Mouse (Mus musculus): ENCODE measurements around the gene Pard3b.

The Pard3b gene

DNA sequence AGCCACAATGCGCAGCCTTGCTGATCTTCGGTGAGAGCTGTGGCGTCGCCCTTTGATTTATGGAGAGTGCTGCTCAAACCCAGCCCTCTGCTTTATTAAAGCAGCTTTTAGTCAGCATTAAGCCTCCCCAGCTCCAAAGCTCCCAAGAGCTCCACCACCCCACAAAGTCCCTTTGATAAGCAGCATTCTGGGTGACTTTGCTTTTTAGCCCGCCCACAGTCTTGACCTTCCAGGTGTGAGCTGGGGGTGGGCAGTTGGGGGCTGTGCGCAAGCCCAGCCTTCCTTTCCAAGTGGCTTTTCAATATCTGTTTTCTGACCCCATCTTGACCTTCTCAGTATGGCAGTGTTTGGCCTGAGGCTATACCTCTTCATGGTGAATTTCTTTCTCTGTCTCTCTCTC lies 1009.5 kb downstream of the Pard3b start:
- no peak for DNase-seq

DNA sequence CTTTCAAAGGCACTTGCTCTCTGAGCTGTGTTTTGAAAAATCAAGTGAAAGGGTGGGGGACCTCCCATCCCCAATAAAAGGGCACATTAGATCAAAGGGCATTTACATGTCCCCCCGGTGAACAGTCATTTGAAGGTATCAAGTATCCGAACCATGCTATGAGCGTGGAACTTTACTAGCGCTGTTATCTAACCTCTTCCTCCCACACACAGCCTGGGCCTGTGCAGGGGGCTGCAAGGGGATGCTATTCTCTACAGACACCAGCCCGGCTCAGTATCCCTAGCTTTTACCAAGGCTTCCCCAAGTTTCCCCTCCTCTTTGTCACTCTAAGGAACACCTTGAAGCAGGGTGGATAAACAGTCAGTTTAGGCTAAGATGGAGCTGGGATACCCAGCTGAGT lies 1010.0 kb downstream of the Pard3b start:
- no peak for DNase-seq

DNA sequence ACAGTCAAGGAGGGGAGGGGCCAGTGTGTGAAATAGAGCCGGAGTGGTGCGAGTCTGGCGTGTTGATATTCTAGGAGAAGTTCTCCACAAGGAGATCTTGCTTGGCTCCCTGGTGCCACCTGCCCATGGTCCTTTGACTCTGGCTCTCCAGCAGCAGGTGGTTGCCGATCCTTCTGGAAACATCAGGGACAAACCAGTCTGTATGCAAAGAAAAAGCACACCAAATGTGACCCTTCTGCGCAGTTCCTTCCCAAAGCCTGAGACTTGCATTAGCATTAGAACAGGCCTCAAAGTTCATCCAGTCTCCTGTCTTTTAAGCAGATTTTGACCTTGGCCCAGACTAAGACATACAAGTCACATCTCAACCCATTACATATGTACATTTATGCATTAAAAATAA lies 1011.9 kb downstream of the Pard3b start:
- DNase-seq, result no peak

DNA sequence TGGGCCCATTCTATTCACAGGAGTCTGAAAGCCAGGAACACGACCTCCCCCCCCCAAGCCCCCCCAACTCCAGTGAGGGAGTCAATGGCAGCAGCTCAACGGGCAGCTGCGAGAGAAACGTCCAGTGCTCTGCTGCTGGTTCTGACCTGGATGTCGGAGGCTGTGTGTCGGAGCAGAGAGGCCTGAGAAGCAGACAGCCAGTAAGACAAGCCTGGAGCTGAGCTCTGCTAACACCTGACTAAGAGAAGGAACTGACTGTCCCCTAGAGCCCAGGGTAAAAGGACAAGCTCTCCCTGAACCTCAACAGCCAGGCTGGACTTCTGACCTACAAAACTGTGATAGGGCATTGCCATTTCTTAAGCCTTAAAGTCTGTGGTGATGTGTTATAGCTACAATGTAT lies 1015.8 kb downstream of the Pard3b start:
- no peak for DNase-seq

DNA sequence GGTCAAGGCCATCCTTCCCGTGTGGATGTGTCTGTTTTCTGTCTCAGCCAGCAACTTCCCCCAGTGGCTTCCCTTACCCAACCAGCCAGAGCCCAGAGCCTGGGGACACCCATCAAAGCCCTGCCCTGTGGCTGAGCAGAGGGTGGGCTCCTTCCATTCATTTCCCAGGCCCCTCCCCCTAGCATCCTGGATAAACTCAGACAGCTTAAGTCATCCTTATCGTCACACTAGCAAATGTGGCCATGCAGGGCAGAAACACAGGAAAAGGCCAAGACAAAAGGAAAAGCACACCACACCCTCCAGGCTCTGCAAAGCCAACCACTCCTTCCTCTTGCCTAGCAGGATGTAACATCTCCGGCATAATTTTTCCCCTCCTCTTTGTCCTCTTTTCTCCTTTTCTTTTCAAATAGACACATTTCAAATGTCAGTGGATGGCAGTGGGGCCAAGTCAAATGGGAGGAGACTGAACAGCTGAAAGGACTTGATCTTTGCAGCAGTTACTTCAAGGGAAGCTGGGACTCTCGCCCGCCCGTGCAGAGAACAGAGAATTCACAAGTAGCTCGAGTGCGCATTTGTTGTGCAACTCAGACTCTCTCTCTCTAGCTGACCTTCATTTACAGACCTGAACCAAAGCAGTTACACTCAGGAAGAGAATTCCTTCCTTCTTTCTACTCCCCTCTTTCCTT lies 1026.5 kb downstream of the Pard3b start:
- DNase-seq, result no peak

DNA sequence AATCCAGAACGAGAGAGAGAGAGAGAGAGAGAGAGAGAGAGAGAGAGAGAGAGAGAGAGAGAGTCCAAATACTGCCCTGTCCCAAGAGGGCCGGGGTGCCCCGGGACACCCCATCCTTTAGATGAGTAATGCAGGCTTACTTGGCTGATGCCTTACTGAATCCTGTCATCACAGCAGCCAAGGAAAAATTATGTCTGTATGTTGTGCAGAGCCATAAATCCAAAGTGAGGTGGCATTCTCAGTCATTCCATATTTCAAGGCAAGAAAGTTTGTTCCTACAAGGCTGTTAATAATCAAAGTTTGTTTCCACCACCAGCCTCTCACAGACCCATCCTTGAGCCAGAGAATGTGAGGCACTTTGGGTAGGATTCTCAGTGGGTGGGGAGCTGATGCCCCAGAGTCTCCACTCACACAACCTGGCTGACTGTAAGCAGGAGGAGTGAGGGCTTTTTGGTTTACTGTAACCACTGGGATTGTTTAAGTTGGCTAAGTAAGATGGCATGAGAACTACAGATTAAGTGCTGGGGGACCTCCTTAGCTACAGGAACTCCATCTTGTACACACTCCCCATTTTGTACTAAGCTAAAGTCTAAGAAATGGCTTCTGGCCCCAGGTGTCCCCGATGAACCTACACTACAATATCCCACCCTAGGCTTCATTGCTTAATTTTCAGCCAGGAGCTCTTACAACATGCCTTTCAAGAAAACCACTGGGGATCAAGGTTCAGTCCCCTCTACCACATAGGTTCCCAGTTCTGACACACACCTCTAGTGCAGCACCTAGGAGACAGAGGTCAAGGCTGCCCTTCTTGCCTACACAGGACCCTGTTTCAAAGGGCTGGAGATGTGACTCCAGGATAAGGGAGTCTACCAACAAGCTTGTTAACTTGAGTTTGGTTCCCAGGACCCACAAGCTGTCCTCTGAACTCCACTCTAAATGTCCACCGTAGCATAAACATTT lies 1027.4 kb downstream of the Pard3b start:
- DNase-seq, result no peak

DNA sequence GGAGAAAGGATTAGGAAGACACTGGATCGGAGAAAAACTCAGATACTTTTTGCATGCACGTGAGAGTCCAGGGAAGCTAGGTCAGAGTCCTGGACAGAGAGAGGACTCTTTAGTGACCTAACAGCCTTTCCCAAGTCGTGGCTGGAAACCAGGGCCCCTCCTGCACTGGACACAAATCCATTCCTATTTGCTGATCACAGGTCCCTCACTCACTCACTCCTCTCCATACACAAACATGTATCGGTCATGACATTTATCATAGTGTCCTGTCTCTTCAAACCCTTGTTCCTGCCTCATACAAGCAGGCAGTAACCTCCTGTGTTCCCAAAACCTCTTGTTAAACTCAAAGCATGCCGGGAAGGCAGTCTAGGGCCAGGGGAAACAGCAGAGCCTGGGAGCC lies 1028.2 kb downstream of the Pard3b start:
- DNase-seq, result no peak

DNA sequence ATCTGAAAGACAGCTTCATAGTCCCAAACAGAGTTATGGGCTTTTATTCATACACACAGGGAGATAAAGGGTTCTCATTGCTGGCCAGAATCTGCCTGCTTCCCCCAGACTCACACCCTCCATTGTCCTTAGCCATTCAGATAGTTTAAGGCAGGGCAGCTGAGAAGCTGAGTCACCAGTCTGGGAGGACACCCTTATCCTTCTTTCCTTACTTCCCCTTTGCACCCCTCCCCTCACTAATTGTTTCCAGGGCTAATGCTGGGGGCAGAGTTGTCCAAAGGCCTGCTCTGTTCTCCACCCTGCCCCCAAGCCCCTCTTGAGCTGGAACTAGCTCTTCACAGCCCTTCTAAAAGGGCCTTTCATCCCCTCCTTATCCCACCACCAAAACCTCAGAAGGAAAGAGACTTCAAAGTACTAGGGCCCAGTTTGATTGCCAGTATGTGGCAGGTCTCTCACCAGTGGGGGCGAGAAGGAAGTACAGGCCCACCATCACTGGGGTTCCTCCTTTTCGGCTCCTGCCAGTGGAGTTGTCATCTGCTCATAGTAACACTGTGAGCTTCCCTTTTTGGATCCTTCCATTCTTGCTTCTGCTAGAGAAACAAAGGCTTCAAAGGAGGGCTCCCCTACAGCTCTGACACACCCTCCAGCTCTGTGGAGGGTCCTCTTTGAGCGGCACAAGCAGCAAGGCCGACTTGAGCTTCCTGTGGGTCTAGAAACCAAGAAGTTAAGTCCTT lies 1040.2 kb downstream of the Pard3b start:
- DNase-seq, result no peak

DNA sequence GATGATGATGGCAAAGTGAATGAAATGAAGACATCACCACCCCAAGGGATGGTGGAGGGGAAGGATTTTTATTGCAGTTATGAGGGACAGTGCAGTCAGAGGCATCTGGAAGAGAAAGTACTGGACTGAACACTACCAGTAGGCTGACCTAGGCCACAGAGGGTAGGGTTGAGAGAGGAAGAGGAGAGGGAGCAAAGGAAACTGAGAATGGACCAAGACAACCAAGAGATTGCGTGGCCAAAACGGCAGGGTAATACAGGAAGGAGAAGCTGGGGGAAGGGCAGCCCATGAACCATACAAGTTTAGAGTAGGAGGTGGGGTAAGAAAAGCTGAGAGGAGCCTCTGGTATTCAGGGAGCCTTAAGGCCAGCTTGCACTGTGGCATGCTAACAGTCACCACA lies 1040.8 kb downstream of the Pard3b start:
- DNase-seq, result no peak

DNA sequence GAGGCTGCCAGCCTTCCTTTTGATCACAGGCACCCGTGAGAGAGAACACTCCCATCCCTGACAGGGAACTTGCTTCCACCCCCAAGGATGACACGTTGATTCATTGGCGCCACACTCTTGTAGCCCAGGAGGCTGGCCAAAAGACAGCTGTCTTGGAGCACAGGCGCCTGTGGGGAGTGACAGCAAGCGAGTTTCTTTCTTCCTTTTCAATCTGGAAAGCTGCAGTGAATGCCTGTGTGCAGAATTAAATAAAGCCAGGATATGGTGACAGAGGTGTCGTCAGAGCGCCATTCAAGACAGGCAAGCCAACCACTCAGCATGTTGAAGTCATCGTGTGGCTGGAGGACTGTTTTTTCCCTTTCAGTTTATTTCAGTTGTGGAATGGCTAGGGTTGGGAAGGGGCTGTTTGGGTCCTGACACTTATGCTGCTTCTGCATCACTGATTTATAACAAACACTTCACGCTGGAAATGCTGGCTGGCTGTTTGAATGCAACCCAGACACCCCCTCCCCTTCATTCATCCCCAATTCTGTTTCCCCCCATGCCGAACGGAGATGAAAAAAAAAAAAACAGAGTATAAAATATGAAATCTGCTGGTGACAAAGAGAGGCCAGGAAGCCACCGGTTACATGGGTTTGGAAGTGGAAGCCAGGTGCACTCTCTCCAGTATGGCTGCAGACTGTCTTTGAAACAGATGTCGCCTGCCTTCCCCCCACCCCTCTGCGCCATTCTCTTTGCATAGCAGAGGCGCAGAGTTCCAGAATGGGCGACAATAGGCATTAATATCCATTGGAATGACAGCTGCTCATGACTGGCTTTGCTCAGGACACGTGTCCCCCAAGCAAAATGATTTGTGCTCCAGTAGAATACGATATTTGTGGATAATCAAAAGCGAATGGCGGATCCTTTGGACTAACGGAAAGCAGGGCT lies 1044.1 kb downstream of the Pard3b start:
- no peak for DNase-seq

DNA sequence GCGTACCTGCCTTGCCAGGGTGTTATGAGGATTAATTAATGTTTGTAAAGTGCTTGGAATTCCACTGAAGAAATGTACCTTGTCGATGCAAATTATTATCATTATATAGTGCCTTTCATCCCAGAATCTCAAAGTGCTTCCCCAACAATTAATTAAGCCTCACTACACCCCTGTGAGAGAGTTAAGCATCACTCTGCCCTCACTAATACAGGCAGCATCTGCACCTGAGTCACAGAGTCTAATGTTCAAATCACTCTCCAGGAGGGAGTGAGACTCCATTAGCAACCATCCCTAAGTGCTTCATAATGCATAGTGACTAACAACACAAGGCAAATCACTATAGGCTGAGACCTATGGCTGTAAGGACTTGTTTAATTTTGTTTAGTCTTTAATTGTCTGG lies 1044.9 kb downstream of the Pard3b start:
- no peak for DNase-seq

DNA sequence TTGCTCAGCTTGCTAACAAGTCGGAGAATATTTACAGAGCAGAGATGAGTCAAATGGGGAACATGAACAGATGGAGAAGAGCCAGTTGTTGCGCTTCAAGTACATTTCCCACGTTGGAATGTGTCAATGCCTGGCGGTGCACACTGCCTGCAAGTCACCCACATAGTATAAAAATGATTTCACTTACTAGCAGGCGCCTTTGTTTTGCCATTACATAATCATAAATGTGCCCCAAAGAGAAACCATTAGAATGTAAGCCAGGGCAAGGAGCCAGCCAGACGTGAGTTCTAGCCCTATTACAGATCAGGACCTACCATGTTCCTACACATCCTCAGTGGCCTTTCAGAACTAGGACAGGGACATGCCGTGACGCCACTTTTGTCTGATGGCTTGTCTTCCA lies 1048.9 kb downstream of the Pard3b start:
- no peak for DNase-seq

DNA sequence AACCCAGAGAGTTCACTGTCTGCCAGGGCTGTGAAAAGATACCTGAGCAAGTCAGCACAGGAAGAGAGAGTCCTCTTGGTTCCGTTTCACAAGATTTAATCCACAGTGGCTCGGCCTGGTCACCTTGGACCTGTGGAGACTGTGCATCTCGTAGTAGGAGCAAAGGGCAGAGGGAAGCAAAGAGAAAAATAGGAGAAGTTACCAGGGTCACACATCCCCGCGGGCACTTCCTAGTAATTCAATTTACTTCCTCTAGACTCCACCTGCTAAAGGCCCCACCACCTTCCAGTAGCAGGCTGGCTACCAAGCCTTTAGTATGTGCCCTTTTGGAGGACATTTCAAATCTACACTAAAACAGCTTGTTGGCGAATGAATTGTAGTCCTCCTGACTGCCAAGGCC lies 1052.6 kb downstream of the Pard3b start:
- DNase-seq, result no peak

Measured in cerebellum, adult 11 months (tissue).